Mouse (Mus musculus) layer of hippocampus, adult 9-11 months (tissue): ENCODE data around the gene Rftn2.

Source experiments
- DNase-seq: peaks from one replicate; pipeline ENCODE4 v3.0.0; 2022

Gene Rftn2

GRCm38 (mm10) chr1:55123561-55123960 is 103.0 kb downstream of the Rftn2 start:
- no peak for DNase-seq

DNA sequence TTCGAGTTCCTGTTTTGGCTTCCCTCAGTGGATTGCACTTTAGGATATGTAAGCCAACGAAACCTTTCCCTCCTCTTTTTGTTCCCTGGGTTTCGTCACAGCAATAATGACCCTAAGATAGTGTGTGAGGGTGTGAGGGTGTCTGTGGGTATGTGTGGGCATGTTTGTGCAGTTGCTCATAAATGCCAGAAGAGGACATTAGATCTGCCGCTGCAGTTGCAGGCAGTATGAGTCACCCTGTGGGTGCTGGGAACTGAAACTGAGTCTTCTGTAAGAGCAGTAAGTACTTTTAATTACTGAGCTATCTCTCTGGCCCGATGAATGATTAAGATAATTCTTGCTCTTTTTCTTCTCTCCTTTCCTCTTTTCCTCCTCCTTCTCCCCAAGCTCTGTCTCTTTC is 103.5 kb downstream of the Rftn2 start:
- no peak for DNase-seq
